Mouse (Mus musculus): ENCODE results near the gene Rin2. TPM values are rescaled to one million over a fixed set of nuclear protein-coding genes. Genes with fewer than 3 reads are reported as not detected.

Rin2 gene
- polyA plus RNA-seq, 1 experiment = not detected

GRCm38 (mm10) chr2:145788562-145789346, 113.7 kb downstream of the Rin2 start:
- TF ChIP-seq GATA1 (IDR thresholded peaks at IDR 0.05; ENCODE audit: low read length) = no peak

GRCm38 (mm10) chr2:145793702-145794101, 118.7 kb downstream of the Rin2 start:
- no peak for TF ChIP-seq GATA1 (IDR thresholded peaks at IDR 0.05; ENCODE audit: low read length)

GRCm38 (mm10) chr2:145794318-145794954, 119.4 kb downstream of the Rin2 start:
- TF ChIP-seq GATA1 (IDR thresholded peaks at IDR 0.05; ENCODE audit: low read length) = no peak

- TF ChIP-seq GATA1 (IDR thresholded peaks at IDR 0.05; ENCODE audit: low read length) = no peak
Observed at GRCm38 (mm10) chr2:145797851-145798250, 122.8 kb downstream of the Rin2 start.

GRCm38 (mm10) chr2:145798954-145799353, 123.9 kb downstream of the Rin2 start:
- no peak for TF ChIP-seq GATA1 (IDR thresholded peaks at IDR 0.05; ENCODE audit: low read length)

- no peak for TF ChIP-seq GATA1 (IDR thresholded peaks at IDR 0.05; ENCODE audit: low read length)
Observed at GRCm38 (mm10) chr2:145801322-145802052, 126.5 kb downstream of the Rin2 start.

GRCm38 (mm10) chr2:145802626-145803025, 127.6 kb downstream of the Rin2 start:
- no peak for TF ChIP-seq GATA1 (IDR thresholded peaks at IDR 0.05; ENCODE audit: low read length)

GRCm38 (mm10) chr2:145803822-145804342, 128.9 kb downstream of the Rin2 start:
- no peak for TF ChIP-seq GATA1 (IDR thresholded peaks at IDR 0.05; ENCODE audit: low read length)

- no peak for TF ChIP-seq GATA1 (IDR thresholded peaks at IDR 0.05; ENCODE audit: low read length)
Observed at GRCm38 (mm10) chr2:145804524-145804923, 129.5 kb downstream of the Rin2 start.

GRCm38 (mm10) chr2:145807276-145807675, 132.3 kb downstream of the Rin2 start:
- no peak for TF ChIP-seq GATA1 (IDR thresholded peaks at IDR 0.05; ENCODE audit: low read length)

GRCm38 (mm10) chr2:145808251-145808650, 133.2 kb downstream of the Rin2 start:
- no peak for TF ChIP-seq GATA1 (IDR thresholded peaks at IDR 0.05; ENCODE audit: low read length)

GRCm38 (mm10) chr2:145808667-145809066, 133.7 kb downstream of the Rin2 start:
- TF ChIP-seq GATA1 (IDR thresholded peaks at IDR 0.05; ENCODE audit: low read length) = no peak

- no peak for TF ChIP-seq GATA1 (IDR thresholded peaks at IDR 0.05; ENCODE audit: low read length)
Observed at GRCm38 (mm10) chr2:145810676-145811075, 135.7 kb downstream of the Rin2 start.

GRCm38 (mm10) chr2:145812818-145813217, 137.8 kb downstream of the Rin2 start:
- no peak for TF ChIP-seq GATA1 (IDR thresholded peaks at IDR 0.05; ENCODE audit: low read length)

GRCm38 (mm10) chr2:145817195-145817594, 142.2 kb downstream of the Rin2 start:
- TF ChIP-seq GATA1 (IDR thresholded peaks at IDR 0.05; ENCODE audit: low read length) = no peak
